Mouse (Mus musculus): Measurements from ENCODE around the gene Grtp1.

Gene Grtp1

DNA sequence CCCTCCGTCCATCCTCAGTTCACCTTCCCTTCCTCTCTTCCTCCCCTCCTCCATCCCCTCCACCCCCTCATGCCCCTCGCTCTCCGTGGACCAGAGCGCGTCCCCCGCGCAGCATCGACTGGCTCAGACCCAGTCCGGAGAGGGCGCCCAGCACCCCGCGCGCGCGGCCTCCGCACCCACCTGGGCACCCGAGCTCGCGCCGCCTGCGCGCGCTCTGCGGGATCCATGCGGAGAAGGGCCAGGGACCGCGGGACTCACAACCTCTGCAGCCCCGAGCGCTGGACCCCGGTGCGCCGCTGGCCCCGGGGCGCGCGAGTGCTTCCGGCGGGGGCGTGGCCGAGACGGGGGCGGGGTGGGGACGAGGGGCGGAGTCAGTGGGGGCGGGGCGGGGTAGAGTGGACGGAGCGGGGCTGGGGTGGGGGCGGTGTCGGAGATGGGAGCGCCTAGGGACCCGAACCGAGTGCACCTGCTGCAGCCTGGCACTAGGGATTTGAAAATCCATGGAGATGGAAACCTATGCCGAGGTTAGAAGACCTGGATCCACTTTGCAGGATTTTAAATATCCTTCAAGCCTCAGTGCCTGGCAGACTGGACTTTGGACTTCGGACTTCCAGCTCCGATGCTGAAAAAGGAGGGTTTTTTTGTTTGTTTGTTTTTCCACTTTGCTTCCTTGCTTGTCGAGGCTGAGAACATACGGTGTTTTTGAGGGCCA, at the start of gene Grtp1:
Gene Grtp1 (minus strand): TSS at position 320 of the 712 bp plus-strand sequence.
- no peak for DNase-seq (ENCODE audit: low read depth, low spot score)

DNA sequence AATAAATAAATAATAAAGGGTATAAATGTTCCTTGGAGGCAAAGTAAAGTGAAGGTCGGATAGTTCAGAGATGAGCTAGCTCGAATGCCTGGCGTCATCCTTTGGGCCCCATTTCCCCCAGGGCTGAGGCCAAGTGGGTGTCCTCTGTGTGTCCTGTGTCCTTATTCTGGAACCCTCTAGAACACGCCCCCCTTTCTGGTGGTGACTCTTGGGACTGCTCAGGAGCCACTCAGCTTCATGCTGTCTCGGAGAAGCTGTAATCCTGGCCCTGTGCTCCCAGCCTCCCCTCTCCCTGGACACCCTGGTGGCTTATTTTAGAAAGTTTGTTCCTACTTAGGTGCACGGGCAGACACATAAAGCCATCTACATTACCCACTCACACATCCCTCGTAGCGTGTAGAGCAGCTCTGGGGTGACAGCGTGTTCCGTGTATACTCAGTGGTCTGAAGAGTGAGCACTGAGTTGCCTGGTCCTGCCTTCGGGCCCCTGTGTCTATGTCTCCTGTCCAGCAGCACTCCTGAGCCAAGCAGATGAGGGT, 44.0 kb upstream of the Grtp1 start:
- DNase-seq (ENCODE audit: low read depth, low spot score) = no peak

DNA sequence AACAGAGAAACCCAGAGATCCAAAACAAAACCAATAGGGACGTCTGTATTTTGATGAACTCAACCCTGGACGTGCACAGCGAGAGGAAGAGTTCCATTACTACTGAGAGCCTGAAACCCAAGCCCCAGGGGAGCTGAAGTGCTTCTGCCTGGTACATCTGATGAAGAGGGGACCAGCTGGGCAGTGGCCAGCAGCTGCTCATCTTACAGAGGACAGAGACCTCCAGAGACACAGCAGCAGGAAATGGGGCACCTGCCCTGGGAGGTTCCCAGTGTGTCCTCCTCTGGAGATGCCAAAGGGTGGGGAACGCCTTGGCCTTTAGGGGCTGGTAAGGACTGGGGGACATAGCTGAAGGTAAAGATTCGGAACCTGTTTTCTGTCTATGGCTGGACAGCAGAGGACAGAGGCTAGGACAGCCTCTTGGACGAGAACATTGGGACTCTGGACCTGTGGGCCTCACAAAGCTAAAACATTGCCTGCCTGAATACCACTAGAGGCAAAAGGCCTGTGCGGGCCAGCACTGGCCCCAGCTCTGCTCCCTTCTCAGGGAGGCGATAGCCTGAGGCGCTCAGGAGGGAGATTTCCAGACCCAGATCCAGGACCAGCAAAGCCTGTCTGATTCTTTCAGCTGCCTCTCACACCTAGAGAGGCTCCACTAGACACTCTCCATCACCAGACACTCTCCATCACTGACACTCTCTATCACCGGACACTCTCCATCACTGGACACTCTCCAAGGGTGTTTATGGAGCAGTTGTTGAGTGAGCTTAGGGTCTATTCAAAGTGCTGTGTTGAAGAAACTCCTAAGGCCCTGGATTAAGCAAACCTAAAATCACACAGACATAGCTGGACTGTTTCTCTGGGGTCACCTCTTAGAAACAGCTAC, 42.8 kb upstream of the Grtp1 start:
- DNase-seq (ENCODE audit: low read depth, low spot score) = no peak

DNA sequence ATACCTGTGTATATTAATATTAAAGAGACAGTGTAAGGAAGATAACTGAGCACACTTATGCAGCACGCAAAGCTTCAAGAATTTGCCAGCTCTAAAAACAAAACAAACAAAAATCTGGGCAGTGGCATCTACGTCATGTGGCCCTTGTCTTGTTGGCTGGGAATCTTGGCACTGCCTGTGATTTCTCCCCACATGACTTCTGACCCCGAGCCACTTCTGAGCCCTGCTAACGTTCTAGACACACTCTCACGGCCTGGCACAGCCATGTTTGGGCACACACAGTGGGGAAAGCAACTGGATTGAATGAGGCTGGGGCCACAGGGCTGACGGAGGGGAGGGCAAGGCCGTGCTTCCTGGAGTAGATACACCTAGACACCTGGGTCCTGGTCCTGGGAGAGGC, 40.3 kb upstream of the Grtp1 start:
- DNase-seq (ENCODE audit: low read depth, low spot score) = no peak

DNA sequence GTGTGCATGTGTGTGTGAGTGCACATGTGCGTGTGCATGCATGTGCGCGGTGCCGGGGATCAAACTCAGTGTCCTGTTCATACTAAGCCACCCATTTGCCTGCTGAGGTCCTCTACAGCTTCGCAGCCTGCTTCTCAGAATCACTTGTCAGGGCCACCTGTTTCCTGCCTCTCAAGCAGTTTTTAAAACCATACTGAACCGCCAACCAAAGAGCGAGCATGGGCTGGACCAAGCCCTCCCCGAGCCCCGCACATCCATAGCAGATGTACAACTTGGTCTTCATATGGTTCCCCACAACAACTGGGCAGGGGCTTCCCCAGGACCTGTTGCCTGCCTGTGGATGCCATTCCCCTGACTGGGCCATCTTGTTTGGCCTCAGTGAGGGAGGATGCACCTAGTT, 39.6 kb upstream of the Grtp1 start:
- no peak for DNase-seq (ENCODE audit: low read depth, low spot score)

DNA sequence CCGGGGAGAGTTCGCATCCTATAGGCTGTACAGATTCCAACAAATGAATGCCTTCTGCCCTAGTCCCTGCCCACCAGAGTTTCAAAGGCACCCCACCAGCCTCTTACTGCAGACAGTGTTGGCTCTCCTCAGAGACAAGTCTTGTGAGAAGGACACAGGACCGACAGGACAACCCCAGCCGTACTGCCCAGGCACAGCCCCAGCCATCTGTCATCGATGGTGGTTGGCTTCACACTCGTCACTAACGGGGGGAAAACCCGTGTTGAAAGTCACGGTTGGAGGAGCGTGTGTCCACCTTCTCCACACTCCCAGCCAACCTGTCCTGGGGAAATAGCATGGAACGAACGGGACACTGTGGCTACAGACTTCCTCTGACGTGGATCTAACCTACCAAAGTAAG, 34.4 kb upstream of the Grtp1 start:
- no peak for DNase-seq (ENCODE audit: low read depth, low spot score)

DNA sequence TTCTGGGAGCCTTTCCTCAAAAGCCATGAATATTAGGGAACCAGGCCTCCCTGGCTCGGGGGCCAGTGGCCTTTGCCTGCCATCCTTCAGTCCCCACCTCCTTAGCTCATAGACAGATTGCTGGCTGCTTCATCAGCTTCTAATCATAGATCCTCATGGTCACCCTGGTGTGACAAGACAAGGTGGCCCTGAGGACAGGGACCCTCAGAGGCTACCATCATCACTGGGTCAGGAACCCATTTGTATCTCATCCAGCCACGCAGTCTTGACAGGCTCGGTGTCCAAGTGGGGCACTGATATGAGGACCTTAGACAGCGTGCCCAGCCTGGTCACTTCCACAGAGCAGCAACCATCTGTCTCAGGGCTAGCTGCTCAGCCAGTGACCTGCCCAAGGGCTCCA, 30.1 kb upstream of the Grtp1 start:
- no peak for DNase-seq (ENCODE audit: low read depth, low spot score)

DNA sequence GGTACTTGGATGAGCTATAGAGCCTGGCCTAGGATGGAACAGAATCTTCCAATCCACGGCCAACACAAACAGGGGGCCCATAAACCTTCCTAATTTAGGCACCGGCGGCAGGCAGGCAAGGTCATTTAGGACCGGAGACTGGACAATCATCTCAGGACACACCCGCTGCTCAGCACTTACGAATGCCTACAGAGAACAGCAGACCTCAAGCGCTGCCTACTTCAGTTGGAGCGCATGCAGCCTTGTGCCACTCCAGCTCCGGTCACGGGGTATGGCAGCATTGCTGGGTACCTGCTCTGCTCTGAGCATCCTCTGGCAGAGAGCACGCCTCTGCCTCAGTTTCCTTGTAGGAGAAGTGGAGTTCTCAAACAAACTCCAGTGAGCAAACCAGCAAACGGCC, 29.4 kb upstream of the Grtp1 start:
- DNase-seq (ENCODE audit: low read depth, low spot score) = no peak

DNA sequence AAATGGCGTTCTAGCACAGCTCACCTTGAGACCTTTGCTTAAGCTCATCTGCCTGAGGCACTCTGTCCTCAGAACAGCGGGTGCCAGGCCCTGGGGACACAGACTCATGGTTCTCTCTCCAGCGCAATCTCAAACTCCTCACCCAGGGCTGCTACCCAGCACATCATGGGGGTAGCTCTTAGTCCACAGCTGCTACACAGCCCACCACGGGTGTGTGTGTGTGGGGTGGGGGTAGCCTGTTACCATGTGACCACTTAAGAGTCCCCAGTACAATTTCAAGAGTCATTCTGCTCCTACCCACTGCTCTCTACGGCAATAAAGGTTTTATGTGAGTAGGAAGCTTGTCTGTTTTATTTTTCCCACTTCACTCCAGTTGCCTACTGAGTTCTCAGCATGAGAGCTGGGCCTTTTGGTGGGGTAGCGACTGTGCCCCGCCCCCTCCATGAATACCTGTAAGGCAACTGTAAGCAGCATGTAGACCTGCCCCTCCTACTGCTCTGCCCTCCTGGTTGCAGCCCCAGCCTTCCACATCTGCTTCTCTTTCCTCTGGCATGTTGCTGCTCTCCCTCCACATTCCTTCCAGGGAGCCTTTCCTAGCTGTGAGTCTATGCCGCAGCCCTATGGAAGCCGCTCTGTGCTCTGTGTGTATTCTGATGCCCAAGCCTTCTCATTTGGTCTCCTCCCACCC, 28.6 kb upstream of the Grtp1 start:
- DNase-seq (ENCODE audit: low read depth, low spot score) = no peak

DNA sequence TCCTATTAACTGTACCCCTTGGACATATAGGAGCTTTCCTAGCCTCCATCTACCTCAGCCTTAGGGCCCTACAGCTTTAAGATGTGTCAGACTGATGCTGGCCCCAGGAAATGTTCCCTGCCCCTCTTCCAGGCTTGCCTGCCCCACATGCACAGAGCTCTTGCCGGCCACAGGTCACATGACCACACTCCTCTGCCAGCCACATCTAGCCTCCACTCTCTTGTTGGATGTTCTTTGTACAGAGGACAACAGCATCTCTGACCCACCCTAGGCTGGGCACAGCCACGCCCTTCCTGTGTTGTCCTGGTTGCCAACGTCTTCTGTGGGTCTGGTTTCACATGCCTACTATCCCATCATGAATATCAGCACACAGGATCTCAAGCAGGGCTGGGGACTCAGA, 26.8 kb upstream of the Grtp1 start:
- no peak for DNase-seq (ENCODE audit: low read depth, low spot score)

DNA sequence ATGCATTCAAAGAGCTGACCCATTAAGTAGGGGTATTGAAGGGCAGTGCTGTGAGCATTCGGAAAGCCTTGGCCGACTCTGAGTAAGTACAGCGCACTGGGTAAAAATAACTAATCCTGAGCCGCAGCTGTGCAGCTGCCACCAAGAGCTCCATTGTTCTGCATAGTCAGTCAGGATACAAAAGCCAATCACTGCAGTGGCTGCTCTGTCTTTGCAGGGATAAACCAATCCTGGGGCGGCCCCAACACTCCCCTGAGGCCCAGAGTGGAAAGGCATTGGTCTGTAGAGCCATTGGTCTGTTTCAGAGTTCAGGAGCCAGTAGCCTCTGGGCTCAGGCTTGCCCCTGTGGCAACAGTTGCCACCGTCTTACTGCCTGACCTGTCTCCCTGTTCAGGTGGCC, 25.9 kb upstream of the Grtp1 start:
- DNase-seq (ENCODE audit: low read depth, low spot score) = no peak

DNA sequence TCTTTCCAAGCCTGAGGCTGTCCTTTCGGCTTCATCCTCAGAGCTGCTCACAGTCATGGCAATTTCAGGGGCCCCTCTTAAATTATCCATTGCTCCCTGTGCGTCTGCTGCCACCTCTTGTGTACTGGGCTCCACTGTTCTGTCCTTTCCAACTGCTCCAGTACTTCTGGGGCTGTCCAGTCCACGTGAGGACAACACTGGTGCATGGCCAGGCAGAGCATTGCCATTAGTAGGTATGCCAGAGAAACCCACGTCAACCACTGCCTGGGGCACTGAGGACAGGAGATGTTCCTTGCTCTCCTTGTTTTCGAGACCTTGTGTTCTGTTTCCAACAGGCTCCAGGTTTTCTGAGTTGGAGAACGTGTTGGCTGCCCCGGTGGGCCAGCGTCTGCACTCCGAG, 24.0 kb upstream of the Grtp1 start:
- DNase-seq (ENCODE audit: low read depth, low spot score) = no peak

DNA sequence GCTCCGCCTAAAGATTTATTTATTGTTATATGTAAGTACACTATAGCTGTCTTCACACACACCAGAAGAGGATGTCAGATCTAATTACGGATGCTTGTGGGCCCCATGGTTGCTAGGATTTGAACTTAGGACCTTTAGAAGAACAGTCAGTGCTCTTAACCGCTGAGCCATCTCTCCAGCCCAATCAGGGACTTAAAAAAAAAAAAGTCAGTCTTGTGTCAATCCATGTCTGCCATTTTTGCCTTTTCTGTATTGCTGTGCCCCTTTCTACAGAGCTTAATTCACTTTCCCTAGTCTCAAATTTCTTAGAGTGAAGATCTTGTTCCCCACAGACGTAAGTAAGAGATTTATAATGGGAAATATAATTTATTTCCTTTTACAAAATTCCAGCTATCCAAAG, 18.0 kb upstream of the Grtp1 start:
- no peak for DNase-seq (ENCODE audit: low read depth, low spot score)

DNA sequence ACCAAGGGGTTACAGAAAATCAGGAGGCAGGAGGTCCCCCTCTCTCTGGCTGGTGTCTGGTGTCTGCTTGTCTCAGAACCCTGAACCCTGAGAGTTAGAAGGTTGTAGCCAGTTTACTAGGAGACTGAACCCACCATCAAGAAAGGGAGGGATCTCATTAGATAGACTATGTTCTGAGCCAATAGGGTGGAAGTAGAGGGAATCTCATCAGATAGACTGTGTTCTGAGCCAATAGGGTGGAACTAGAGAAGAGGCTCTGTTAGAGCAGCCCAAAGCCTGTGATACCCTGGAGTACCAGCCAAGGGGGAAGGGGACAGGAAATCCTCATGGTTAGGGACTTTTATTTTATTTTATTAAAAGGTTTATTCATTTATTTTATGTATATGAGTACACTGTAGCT, 17.6 kb upstream of the Grtp1 start:
- DNase-seq (ENCODE audit: low read depth, low spot score) = no peak

DNA sequence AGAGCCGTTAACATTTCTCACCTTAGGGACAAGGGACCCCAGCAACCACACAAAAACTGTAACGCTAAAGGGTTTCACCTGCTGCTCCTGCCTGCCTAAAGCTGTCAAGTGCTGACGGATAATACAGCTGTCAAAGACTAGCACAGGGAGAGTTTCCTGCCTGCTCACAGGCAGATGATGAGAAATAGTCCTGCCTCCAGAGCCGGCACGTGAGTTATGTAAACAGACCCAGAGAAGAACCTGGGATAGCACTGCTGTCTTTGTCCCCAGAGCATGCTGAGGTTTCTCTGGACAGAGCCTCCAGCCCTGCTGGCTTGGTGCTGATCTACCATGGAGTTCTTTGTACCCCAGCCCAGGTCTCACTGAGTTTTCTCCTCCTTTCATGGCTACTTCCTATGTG, 16.7 kb upstream of the Grtp1 start:
- DNase-seq (ENCODE audit: low read depth, low spot score) = no peak

DNA sequence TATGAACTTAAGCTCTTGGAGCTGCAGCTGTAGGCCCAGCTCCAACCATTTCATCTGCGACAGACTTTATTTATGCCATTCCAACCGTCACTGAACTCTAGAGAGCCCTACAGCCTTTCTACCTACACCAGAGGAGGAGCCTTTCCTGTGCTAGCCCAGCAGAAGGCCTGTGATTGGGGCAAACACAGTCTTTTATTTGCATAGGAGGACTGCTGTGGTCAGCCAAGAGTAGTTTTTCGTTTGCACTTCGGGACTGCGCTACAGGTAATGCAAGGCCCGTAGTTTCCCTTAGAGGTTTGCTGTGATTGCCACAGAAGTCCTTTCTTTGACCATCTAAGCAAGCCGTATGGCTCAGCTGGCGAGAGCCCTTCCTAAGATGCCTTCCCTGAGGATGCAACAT, 16.0 kb upstream of the Grtp1 start:
- DNase-seq (ENCODE audit: low read depth, low spot score) = no peak

DNA sequence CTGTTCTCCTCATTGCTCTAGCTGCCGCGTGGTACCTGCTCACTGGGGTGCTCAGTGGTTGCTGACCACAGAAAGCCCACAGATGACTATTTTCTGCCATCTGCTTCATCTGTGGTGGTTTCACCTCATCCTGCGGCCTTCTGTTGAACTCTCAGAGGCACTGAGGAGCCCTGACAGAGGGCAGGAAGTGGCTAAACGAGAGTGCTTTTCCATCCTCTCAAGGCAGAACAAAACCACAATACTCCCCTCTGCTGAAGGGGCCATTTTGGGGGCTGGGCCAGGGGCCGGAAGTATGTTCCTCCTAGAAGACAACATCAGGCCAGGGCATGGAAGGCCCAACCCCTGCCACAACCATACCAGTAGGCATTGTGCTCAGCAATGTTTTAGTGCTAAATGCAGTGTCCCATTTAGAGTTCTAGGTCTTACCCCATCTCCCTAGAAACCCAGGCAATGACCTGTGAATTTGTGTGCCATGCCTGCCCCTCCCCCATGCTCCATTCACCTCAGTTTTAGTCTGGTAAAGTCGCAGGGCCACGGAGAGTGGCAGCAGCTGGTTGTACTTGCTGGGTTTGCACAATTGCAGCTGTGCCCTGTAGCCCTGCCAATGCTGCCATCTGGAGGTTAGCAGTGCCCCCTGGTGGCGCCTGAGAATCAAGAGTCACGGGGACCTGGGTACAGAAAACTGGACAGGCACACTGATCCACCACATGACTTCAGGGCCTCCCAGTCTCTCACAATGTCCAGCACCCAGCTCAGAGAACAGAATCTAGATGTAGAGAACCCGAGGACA, 13.3 kb upstream of the Grtp1 start:
- DNase-seq (ENCODE audit: low read depth, low spot score) = peak; percentile 96

DNA sequence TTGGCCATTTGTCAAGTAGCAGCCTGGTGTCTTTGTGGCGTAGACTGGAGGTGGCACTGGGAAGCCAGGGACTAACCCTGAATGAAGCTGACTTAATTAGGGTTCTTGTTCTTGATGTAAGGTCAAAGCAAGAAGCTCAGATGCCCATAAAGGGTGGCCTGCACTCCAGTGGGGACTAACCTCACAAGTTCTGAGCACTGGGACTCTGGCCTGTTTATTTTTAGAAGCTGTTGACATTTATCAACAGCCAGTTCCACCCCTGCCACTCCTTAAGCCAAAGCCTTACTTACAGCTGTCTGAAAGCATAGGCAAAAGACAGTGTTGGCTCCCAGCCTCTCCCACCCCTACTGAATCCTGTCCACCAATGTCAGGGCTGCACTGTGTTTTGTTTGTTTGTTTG, 9.3 kb upstream of the Grtp1 start:
- DNase-seq (ENCODE audit: low read depth, low spot score) = no peak

DNA sequence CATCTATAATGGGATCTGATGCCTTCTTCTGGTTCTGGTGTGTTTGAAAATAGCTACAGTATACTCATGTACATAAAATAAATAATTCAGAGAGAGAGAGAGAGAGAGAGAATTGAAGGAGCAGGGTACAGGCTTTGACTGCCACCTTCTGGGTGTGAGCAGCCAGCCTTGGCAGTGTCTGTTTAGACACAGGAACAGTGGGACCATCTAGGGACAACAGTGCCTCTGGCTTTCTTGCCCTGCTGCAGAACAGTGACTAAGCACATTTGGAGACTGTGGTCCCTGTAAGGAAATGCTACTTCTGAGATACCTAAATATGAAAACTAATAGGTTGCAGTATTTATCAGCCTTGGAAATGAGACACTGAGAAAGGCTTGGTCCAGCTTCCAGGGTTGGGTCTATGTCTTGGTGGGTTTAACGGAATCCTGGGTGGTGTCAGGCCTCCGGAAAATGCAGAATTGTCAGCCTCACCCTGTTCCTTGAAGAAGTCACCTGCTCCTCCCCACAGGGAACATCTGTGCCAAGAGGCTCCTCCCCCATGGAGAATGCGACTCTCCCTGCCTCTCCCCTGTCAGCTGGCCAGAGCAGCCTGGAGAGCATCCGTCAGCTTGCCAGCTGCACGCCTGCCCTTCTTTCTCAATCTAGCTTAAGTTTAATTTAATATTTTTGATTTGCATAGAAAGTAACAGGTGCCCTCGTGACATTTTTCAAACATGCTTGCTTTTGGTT, 8.4 kb upstream of the Grtp1 start:
- peak; percentile 52 for DNase-seq (ENCODE audit: low read depth, low spot score)

DNA sequence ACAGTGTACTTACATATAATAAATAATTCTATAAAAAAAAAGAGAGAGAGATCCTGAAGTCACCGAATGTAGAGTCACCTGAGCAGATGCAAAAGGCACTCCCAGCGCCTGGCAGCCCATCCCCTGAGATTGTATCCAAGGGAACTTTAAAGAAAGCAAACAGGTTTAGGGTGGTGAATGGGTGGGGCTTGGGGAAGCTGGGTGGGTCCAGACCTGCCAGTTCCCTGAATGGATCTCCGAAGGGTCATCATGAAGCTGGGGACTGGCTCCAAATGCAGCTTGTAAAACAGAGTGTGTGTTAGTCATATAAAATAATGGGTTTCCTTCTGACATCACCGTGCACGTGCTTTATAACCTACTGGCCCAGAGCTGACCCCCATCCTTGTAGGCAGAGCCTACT, 5.9 kb upstream of the Grtp1 start:
- no peak for DNase-seq (ENCODE audit: low read depth, low spot score)

DNA sequence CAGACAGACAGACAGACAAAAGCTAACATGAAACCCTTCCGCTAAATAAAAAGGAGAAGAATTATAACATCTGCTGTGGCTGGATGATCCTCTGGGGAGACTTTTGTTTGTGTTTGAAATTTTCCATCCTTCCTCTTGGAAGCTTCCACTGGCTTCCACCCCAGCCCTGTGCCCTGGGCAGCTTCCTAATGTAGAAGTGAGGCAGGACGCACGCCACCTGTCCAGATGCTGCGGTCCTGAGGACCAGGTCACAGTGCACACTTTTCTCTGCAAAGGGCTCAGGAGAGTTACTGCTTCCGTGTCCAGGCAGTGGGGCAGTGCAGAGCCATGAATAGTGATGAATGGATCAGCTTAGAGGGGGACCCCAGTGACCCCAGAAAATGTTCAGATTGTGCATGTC, 4.9 kb upstream of the Grtp1 start:
- peak; percentile 45 for DNase-seq (ENCODE audit: low read depth, low spot score)

Measured in 3T3-L1 (cell line).